Mouse (Mus musculus): Measurements from ENCODE around the gene Arhgef33. TPM values are rescaled to one million over a fixed set of nuclear protein-coding genes. Genes with fewer than 3 reads are reported as not detected.

The Arhgef33 gene
- polyA plus RNA-seq (2021; fragmentation: Nextera tagmentation): 0.61 and 2.7 TPM in 2 replicates
- long read RNA-seq, experiment 1, partial matches to known transcripts: 1 of 3 reads
- long read RNA-seq, experiment 1, other reads (novel, unspliced or antisense): 1 of 3 reads
- long read RNA-seq, experiment 2, partial matches to known transcripts: 0 of 1 reads
- long read RNA-seq, experiment 2, other reads (novel, unspliced or antisense): 1 of 1 reads

GRCm38 (mm10) chr17:80307251-80307650 is at the start of gene Arhgef33:
Arhgef33 (plus strand) TSS chr17:80307407.

GRCm38 (mm10) chr17:80290074-80290657 is 17.0 kb upstream of the Arhgef33 start, which contains the start of the genes Morn2 and Dhx57:
Morn2 (plus strand) TSS chr17:80290203.
Dhx57 (minus strand) TSS chr17:80290476.

GRCm38 (mm10) chr17:80372989-80373725 is 66.0 kb downstream of the Arhgef33 start, which contains the start of gene Gm10190:
Gm10190 (minus strand) TSS chr17:80373541.

Other genes starting within 250 kb of the Arhgef33 start
- gene Hnrnpll, start 245.1 kb upstream of the Arhgef33 start, polyA plus RNA-seq (2021; fragmentation: Nextera tagmentation): 11.9 and 27.5 TPM in 2 replicates
- gene Galm, start 179.9 kb upstream of the Arhgef33 start, polyA plus RNA-seq (2021; fragmentation: Nextera tagmentation): 1.2 and 1.6 TPM in 2 replicates
- gene Srsf7, start 100.1 kb upstream of the Arhgef33 start, polyA plus RNA-seq (2021; fragmentation: Nextera tagmentation): 21.6 and 30.9 TPM in 2 replicates
- gene Ttc39d, start 99.9 kb upstream of the Arhgef33 start, polyA plus RNA-seq (2021; fragmentation: Nextera tagmentation): 0.10 and 0.18 TPM in 2 replicates
- 10.7 and 13.6 TPM in 2 replicates for gene Gemin6, start 83.0 kb upstream of the Arhgef33 start, polyA plus RNA-seq (2021; fragmentation: Nextera tagmentation)
- gene Morn2, start 17.2 kb upstream of the Arhgef33 start, polyA plus RNA-seq (2021; fragmentation: Nextera tagmentation): 48.7 and 53.2 TPM in 2 replicates
- 5.3 and 7.8 TPM in 2 replicates for gene Dhx57, start 16.9 kb upstream of the Arhgef33 start, polyA plus RNA-seq (2021; fragmentation: Nextera tagmentation)
- gene Gm10190, start 66.1 kb downstream of the Arhgef33 start, polyA plus RNA-seq (2021; fragmentation: Nextera tagmentation): 0.74 and 1.0 TPM in 2 replicates
- 2.9 and 3.0 TPM in 2 replicates for gene Sos1, start 173.0 kb downstream of the Arhgef33 start, polyA plus RNA-seq (2021; fragmentation: Nextera tagmentation)